Mouse (Mus musculus) kidney, embryonic 16.5 days (tissue): Measurements from ENCODE around the gene Csf3r. TPM values are rescaled to one million over a fixed set of nuclear protein-coding genes. Genes with fewer than 3 reads are reported as not detected.

Source experiments
- ATAC-seq: fragments of 200-750 bp; cut with Nextera tagmentation; 2 replicates; pipeline ENCODE4 v1.8.0; 2017; ENCODE audit warnings: moderate TSS enrichment; ENCODE audit not compliant: low FRiP score, low TSS enrichment
- H3K27ac ChIP-seq: fragments of 300-500 bp; sonication (generic); 2 replicates; pipeline ENCODE4 v1.5.1; 2014; ENCODE audit warnings: low read length
- H3K27me3 ChIP-seq: fragments of 300-500 bp; sonication (generic); 2 replicates; pipeline ENCODE4 v1.6.1; 2014; ENCODE audit warnings: low read length, control low read depth, mixed read lengths; ENCODE audit not compliant: insufficient read depth
- H3K36me3 ChIP-seq: fragments of 300-500 bp; sonication (generic); 2 replicates; pipeline ENCODE4 v1.6.1; 2014; ENCODE audit warnings: low read length, control low read depth, mixed read lengths; ENCODE audit not compliant: insufficient read depth
- H3K4me1 ChIP-seq: fragments of 300-500 bp; sonication (generic); 2 replicates; pipeline ENCODE4 v1.6.1; 2014; ENCODE audit warnings: low read length, control low read depth, mixed read lengths; ENCODE audit not compliant: insufficient read depth
- H3K4me2 ChIP-seq: fragments of 300-500 bp; sonication (generic); replicated peaks from 2 replicates; pipeline ENCODE4 v1.6.1; 2014; ENCODE audit warnings: low read depth, low read length
- H3K4me3 ChIP-seq: fragments of 300-500 bp; sonication (generic); 2 replicates; pipeline ENCODE4 v1.5.1; 2014; ENCODE audit warnings: mild to moderate bottlenecking, low read length
- H3K9ac ChIP-seq: fragments of 300-500 bp; sonication (generic); replicated peaks from 2 replicates; pipeline ENCODE4 v1.6.1; 2014; ENCODE audit warnings: low read length
- H3K9me3 ChIP-seq: fragments of 300-500 bp; sonication (generic); 2 replicates; pipeline ENCODE4 v1.6.1; 2016; ENCODE audit warnings: low read length, control low read depth
- WGBS: fragments of 180-500 bp; shearing (Covaris S2); extraction: QIAGEN DNeasy Blood & Tissue Kit; methylation state at CpG from one replicate; pipeline ENCODE4 v1.1.7; 2014; 5-methylcytosine and 5-hydroxymethylcytosine counted together
- polyA plus RNA-seq: library from polyadenylated mRNA; unstranded; fragments of >200 nt; fragmentation: Nextera tagmentation; extraction: Ambion mirVana; gene quantifications from 2 replicates; pipeline ENCODE4 v1.2.1, GENCODE M21; 2015

Gene Csf3r
- polyA plus RNA-seq, 1 experiment from 2014 or later = 1.2 TPM

GRCm38 (mm10) chr4:126046851-126047585 is 22.7 kb downstream of the Csf3r start, which contains the start of gene Mrps15:
TSS of gene Mrps15 (plus strand) at chr4:126046925.
- Histone ChIP-seq H3K9me3 (no peaks in the 10 kb centered on the region), H3K4me3 (peak within 1 kb of the TSS; percentile 95), H3K36me3 (peaks cover 16% of the 10 kb centered on the region), H3K27me3 (no peaks in the 10 kb centered on the region), H3K4me2 (peak within 1 kb of the TSS; percentile 90), H3K4me1 (peaks cover 10% of the 10 kb centered on the region), H3K9ac (peak within 1 kb of the TSS; percentile 91), H3K27ac (peak within 1 kb of the TSS; percentile 84)
- WGBS = under 1% methylated on average over 56 of the region's 56 CpGs
- peak; percentile 95 for ATAC-seq

DNA sequence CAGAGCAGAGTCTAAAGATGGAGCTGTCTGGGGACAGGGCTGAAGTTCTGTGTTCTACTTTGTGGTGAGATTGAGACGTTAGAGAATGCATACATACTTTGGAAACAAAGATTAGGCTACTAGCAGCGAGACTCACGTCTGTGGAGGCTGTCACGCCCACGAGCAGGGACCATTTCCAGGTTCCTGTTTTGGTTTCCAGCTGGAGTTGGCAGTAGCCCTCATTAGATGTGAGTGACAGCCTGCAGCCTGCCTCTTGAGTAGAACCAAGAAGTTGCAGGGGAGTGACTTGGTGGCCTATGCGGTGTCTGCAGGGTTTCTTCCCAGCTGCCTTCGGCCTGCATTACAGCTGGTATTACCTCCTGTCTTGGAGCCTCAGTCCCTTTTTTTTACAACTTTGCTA is 27.3 kb downstream of the Csf3r start:
- no peak for ATAC-seq
- peaks cover 10% of the 10 kb centered on the region for H3K4me1 ChIP-seq
- H3K27me3 ChIP-seq = no peaks in the 10 kb centered on the region
- H3K9me3 ChIP-seq = no peaks in the 10 kb centered on the region
- H3K27ac ChIP-seq = no peak overlapping the region
- 67% methylated on average over 7 of the region's 7 CpGs for WGBS
- H3K9ac ChIP-seq = no peak overlapping the region
- H3K36me3 ChIP-seq = peaks cover 41% of the 10 kb centered on the region
- no peak overlapping the region for H3K4me2 ChIP-seq
- H3K4me3 ChIP-seq = no peak overlapping the region

GRCm38 (mm10) chr4:126057207-126058133 is 33.1 kb downstream of the Csf3r start:
- Histone ChIP-seq H3K27ac (peak overlapping the region; percentile 73), H3K36me3 (peaks cover 21% of the 10 kb centered on the region), H3K9ac (peak overlapping the region; percentile 73), H3K4me1 (peaks cover 16% of the 10 kb centered on the region), H3K27me3 (no peaks in the 10 kb centered on the region), H3K9me3 (no peaks in the 10 kb centered on the region), H3K4me3 (peak overlapping the region; percentile 84), H3K4me2 (peak overlapping the region; percentile 93)
- no peak for ATAC-seq
- 13% methylated on average over 19 of the region's 19 CpGs for WGBS

- under 1% methylated on average over 57 of the region's 57 CpGs for WGBS
- no peaks in the 10 kb centered on the region for H3K27me3 ChIP-seq
- peaks cover 16% of the 10 kb centered on the region for H3K36me3 ChIP-seq
- peak; percentile 98 for ATAC-seq
- H3K4me2 ChIP-seq = peak within 1 kb of the TSS; percentile 93
- H3K9ac ChIP-seq = peak within 1 kb of the TSS; percentile 78
- H3K9me3 ChIP-seq = no peaks in the 10 kb centered on the region
- H3K4me1 ChIP-seq = peaks cover 16% of the 10 kb centered on the region
- H3K27ac ChIP-seq = peak within 1 kb of the TSS; percentile 73
- H3K4me3 ChIP-seq = peak within 1 kb of the TSS; percentile 84
Measured at GRCm38 (mm10) chr4:126058134-126058996, 34.0 kb downstream of the Csf3r start, which contains the start of gene Oscp1. TSS of gene Oscp1 (plus strand) at chr4:126058565.

DNA sequence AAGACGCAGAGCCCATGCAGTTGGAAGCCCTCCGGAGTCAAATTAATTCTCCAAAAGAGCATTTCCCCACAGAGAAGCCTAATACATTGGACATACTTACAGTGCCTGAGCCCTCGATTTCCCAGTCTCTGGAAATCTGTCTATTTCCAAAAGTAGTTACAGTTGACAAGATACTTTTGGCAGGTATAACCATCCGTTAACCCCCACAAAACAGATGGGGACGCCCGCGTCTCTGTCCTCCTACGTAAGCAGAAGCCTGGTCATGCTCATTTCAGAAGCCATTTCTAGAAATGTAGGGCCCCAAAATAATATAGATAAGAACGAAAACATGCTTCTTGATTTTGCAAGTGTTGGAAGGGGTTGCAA is 34.6 kb downstream of the Csf3r start:
- peaks cover 16% of the 10 kb centered on the region for H3K4me1 ChIP-seq
- 33% methylated on average over 9 of the region's 9 CpGs for WGBS

GRCm38 (mm10) chr4:126062856-126063255 is 38.5 kb downstream of the Csf3r start:
- no peaks in the 10 kb centered on the region for H3K36me3 ChIP-seq
- no peak overlapping the region for H3K4me3 ChIP-seq
- H3K27ac ChIP-seq = no peak overlapping the region
- H3K9ac ChIP-seq = no peak overlapping the region
- H3K4me2 ChIP-seq = no peak overlapping the region
- ATAC-seq = no peak
- H3K27me3 ChIP-seq = no peaks in the 10 kb centered on the region
- no peaks in the 10 kb centered on the region for H3K9me3 ChIP-seq
- WGBS = 37% methylated on average over 1 of the region's 1 CpGs
- peaks cover 9% of the 10 kb centered on the region for H3K4me1 ChIP-seq

More for the DNA sequence above, 34.6 kb downstream of the Csf3r start:
- no peak overlapping the region for H3K27ac ChIP-seq
- no peaks in the 10 kb centered on the region for H3K9me3 ChIP-seq
- no peak for ATAC-seq
- H3K9ac ChIP-seq = peak overlapping the region; percentile 78
- peak overlapping the region; percentile 93 for H3K4me2 ChIP-seq
- H3K36me3 ChIP-seq = peaks cover 11% of the 10 kb centered on the region
- H3K4me3 ChIP-seq = peak overlapping the region; percentile 84
- H3K27me3 ChIP-seq = no peaks in the 10 kb centered on the region

GRCm38 (mm10) chr4:126065241-126065640 is 40.9 kb downstream of the Csf3r start:
- no peak for ATAC-seq
- no peak overlapping the region for H3K4me3 ChIP-seq
- H3K36me3 ChIP-seq = no peaks in the 10 kb centered on the region
- H3K27ac ChIP-seq = no peak overlapping the region
- H3K9me3 ChIP-seq = no peaks in the 10 kb centered on the region
- 85% methylated on average over 7 of the region's 7 CpGs for WGBS
- H3K27me3 ChIP-seq = no peaks in the 10 kb centered on the region
- H3K9ac ChIP-seq = no peak overlapping the region
- no peaks in the 10 kb centered on the region for H3K4me1 ChIP-seq
- no peak overlapping the region for H3K4me2 ChIP-seq

GRCm38 (mm10) chr4:126067401-126068077 is 43.2 kb downstream of the Csf3r start:
- Histone ChIP-seq H3K36me3 (no peaks in the 10 kb centered on the region), H3K4me3 (no peak overlapping the region), H3K9me3 (no peaks in the 10 kb centered on the region), H3K4me1 (no peaks in the 10 kb centered on the region), H3K27me3 (no peaks in the 10 kb centered on the region), H3K4me2 (no peak overlapping the region), H3K27ac (no peak overlapping the region), H3K9ac (no peak overlapping the region)
- 55% methylated on average over 15 of the region's 15 CpGs for WGBS
- ATAC-seq = no peak

GRCm38 (mm10) chr4:126068842-126069241 is 44.5 kb downstream of the Csf3r start:
- H3K4me3 ChIP-seq = no peak overlapping the region
- H3K9ac ChIP-seq = no peak overlapping the region
- no peak for ATAC-seq
- no peaks in the 10 kb centered on the region for H3K4me1 ChIP-seq
- H3K27ac ChIP-seq = no peak overlapping the region
- 87% methylated on average over 6 of the region's 6 CpGs for WGBS
- no peaks in the 10 kb centered on the region for H3K27me3 ChIP-seq
- H3K9me3 ChIP-seq = no peaks in the 10 kb centered on the region
- H3K4me2 ChIP-seq = no peak overlapping the region
- no peaks in the 10 kb centered on the region for H3K36me3 ChIP-seq
